Mouse (Mus musculus): ENCODE measurements around the gene Vmn1r148. TPM values are rescaled to one million over a fixed set of nuclear protein-coding genes. Genes with fewer than 3 reads are reported as not detected.
"Not testable (repeated sequence)": the region's sequence is repeated elsewhere in the genome, so short reads cannot be mapped to it uniquely, and the experiment has no call there.

Vmn1r148 gene
- total RNA-seq (2021): not detected

DNA sequence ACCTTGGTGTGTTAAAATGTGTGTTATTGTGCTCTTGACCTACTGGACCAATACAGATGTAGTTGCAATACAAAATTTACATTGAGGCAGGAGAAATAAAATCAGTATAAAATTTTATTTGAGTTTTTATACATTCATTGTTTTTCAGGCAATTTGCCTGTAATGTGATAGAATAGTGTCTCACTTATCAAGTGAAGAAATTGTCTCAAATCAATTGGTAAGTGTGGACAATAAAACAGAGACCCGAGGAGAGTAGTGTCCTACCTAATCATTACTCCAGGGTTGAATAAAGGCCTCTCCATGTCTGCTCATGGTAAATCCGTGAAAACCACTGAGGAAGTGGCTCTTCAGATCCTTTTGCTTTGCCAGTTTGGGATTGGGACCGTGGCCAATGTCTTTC is at the start of gene Vmn1r148:
Gene Vmn1r148, plus strand, starts transcription at position 301 of the 400 bp plus-strand sequence.
- intact Hi-C loops (cut with DNase I); DNase-seq (ENCODE audit: low spot score): not testable (repeated sequence)

DNA sequence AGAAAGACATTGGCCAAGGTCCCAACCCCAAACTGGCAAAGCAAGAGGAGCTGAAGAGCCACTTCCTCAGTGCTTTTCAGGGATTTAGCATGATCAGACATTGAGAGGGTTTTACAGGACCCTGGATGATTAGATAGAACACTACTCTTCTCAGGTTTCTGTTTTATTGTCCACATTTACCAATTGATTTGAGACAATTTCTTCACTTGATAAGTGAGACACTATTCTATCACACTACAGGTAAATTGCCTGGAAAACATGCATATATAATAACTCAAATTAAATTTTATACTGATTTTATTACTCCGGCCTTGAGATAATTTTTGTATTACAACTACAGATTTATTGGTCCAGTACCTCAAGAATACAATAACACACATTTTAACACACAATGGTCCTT is 42.4 kb upstream of the Vmn1r148 start, which contains the start of gene Gm8660:
Gene Gm8660, minus strand, starts transcription at position 101 of the 400 bp plus-strand sequence.
- DNase-seq (ENCODE audit: low spot score); intact Hi-C loops (cut with DNase I): not testable (repeated sequence)

DNA sequence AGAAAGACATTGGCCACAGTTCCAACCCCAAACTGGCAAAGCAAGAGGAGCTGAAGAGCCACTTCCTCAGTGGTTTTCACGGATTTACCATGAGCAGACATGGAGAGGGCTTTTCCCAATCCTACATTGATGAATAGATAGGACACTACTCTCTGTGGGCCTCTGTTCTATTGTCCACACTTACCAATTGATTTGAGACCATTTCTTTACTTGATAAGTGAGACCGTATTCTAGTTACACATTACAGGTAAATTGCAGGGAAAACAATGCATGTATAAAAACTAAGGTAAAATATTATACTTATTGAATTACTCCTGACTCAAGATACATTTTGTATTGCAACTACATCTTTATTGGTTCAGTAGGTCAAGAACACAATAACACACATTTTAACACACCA is 24.7 kb downstream of the Vmn1r148 start, which contains the start of gene Vmn1r149:
Gene Vmn1r149, minus strand, starts transcription at position 101 of the 400 bp plus-strand sequence.
- intact Hi-C loops (cut with DNase I); DNase-seq (ENCODE audit: low spot score): not testable (repeated sequence)

DNA sequence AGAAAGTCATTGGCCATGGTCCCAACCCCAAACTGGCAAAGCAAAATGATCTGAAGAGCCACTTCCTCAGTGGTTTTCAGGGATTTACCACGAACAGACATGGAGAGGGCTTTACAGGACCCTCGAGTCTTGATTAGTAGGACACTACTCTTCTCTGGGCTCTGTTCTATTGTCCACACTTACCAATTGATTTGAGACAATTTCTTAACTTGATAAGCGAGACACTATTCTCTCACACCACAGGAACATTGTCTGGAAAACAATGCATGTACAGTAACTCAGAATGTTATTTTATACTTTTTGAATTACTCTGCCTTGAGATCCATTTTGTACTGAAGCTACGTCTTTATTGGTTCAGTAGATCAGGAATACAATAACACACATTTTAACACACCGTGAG is 50.6 kb downstream of the Vmn1r148 start, which contains the start of gene Gm10665:
Gene Gm10665, minus strand, starts transcription at position 101 of the 400 bp plus-strand sequence.
- DNase-seq (ENCODE audit: low spot score); intact Hi-C loops (cut with DNase I): not testable (repeated sequence)

Other genes starting within 250 kb of the Vmn1r148 start
- not detected for gene Vmn1r142, start 249.5 kb upstream of the Vmn1r148 start, total RNA-seq (2021)
- gene Vmn1r143, start 224.2 kb upstream of the Vmn1r148 start, total RNA-seq (2021): not detected
- gene Gm8653, start 212.3 kb upstream of the Vmn1r148 start, total RNA-seq (2021): not detected
- not detected for gene Gm8453, start 184.1 kb upstream of the Vmn1r148 start, total RNA-seq (2021)
- not detected for gene Gm4187, start 83.9 kb upstream of the Vmn1r148 start, total RNA-seq (2021)
- not detected for gene Gm8660, start 42.5 kb upstream of the Vmn1r148 start, total RNA-seq (2021)
- not detected for gene Vmn1r149, start 24.6 kb downstream of the Vmn1r148 start, total RNA-seq (2021)
- gene Gm10665, start 50.5 kb downstream of the Vmn1r148 start, total RNA-seq (2021): not detected
- gene Vmn1r151, start 86.1 kb downstream of the Vmn1r148 start, total RNA-seq (2021): not detected
- gene Vmn1r152, start 109.4 kb downstream of the Vmn1r148 start, total RNA-seq (2021): not detected
- not detected for gene Gm8677, start 121.3 kb downstream of the Vmn1r148 start, total RNA-seq (2021)
- not detected for gene Gm4201, start 151.8 kb downstream of the Vmn1r148 start, total RNA-seq (2021)
- not detected for gene Gm4565, start 174.5 kb downstream of the Vmn1r148 start, total RNA-seq (2021)
- not detected for gene Vmn1r155, start 244.4 kb downstream of the Vmn1r148 start, total RNA-seq (2021)

Measured in heart, postnatal 25 days (tissue).